In the genomic region with DNA sequence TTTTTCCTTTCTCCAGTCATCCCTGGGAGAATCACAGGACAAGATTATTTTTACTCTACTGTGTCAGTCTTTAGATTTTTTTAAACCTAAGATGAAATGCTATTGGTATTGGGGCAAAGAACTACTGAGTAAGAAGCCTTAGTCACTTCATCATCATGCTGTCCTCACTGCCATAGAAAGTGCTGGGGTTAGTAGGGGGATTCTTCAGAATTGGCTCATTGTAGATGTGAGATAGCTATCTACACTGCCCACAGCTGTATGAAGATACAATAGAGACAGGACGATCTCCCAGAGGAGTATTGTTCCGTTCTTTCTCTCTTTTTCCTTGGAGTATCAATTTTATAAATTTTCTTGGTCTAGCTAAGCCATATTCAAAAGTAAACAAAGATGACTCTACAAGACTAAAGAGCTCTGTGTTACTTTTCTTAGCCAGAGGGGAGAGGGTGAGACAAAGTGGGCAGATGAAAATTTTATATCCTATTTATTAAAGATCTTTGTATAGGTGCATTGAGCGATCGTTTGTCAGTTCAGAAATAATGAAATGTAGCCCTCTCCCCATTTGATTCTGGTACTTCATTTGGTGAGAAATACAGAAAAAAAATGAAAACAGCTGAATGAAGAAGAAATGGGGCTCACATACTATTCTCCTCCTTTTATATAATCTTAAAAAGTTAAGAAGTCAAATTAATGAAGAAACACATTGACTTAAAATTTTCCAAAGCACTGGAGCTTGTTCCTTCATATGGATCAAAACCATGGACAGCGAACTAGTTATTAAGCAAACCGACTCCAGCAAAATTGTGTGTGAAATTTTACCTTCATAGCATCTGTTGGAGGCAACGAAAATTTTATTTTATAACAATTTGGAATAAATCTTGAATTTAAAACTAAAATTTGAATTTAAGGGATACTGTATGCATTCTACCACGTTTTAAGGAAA, we compare ENCODE assay signal across 14 mouse cellular contexts.
DNase-seq lines count a peak whose midpoint lies in the region; ATAC-seq and TF ChIP-seq lines count a peak whose summit lies in the region.
"Had no signal": no experiment of that assay in that cellular context is flagged by ENCODE, and none has a peak within 500 bp of the region (broad histone marks: within the 10 kb centered on the region; RNA-seq: fewer than 3 reads in every experiment).

No protein-coding gene starts in this region.

- TF ChIP-seq POLR2A in brain, embryonic 14.5 days (IDR thresholded peaks at IDR 0.05; ENCODE audit: borderline replicate concordance, extremely low read depth, insufficient read depth, insufficient read length, poor library complexity, severe bottlenecking), result no peak
- no peak for TF ChIP-seq POLR2A in thymus, adult 2 months (IDR thresholded peaks at IDR 0.05; ENCODE audit: control insufficient read depth, extremely low read depth, insufficient read depth, low read length, poor library complexity)

- peak overlapping the region; percentile 26; the same call in 1 of the 2 replicates for H3K4me3 ChIP-seq in embryonic facial prominence, embryonic 11.5 days (ENCODE audit: low read depth, low read length)
- peak overlapping the region; percentile 68 for H3K4me3 ChIP-seq in hindbrain, embryonic 12.5 days
- peak overlapping the region; percentile 69 for H3K4me3 ChIP-seq in midbrain, embryonic 16.5 days (ENCODE audit: low read depth, low read length)
- no peak overlapping the region for H3K4me3 ChIP-seq in thymus, adult 2 months (ENCODE audit: control insufficient read depth, insufficient read depth, low read length)
- H3K4me3 ChIP-seq: heart, embryonic 10.5 days had no signal

- no peak overlapping the region for H3K4me2 ChIP-seq in embryonic facial prominence, embryonic 11.5 days (ENCODE audit: low read depth, low read length)
- H3K4me2 ChIP-seq in hindbrain, embryonic 12.5 days (replicated peaks), result peak overlapping the region; percentile 91
- H3K4me2 ChIP-seq in midbrain, embryonic 16.5 days (ENCODE audit: low read length), result peak overlapping the region; percentile 100; the same call in 1 of the 2 replicates
- H3K4me2 ChIP-seq: embryonic facial prominence, embryonic 12.5 days had no signal

- DNase-seq in brain, embryonic 14.5 days (ENCODE audit: low read depth), result peak; percentile 75
- DNase-seq in embryonic facial prominence, embryonic 11.5 days (ENCODE audit: low spot score), result peak; percentile 53
- no peak for DNase-seq in urinary bladder, postnatal 14 days (ENCODE audit: low spot score)
- DNase-seq in thymus, adult 2 months, result no peak
- DNase-seq in heart, adult 18-20 months, result no peak
- DNase-seq: lung, postnatal 36 days; right cerebral cortex, postnatal 14 days; thymus, postnatal 4 days had no signal

- no peak overlapping the region for H3K9ac ChIP-seq in embryonic facial prominence, embryonic 11.5 days (replicated peaks; ENCODE audit: low read length)
- H3K9ac ChIP-seq in hindbrain, embryonic 12.5 days, result peak overlapping the region; percentile 92
- H3K9ac ChIP-seq in midbrain, embryonic 16.5 days (ENCODE audit: low read depth, low read length), result peak overlapping the region; percentile 96
- H3K9ac ChIP-seq: embryonic facial prominence, embryonic 12.5 days; liver, embryonic 14.5 days had no signal

- no peaks in the 10 kb centered on the region for H3K9me3 ChIP-seq in embryonic facial prominence, embryonic 11.5 days (replicated peaks; ENCODE audit: control insufficient read depth, low read length)
- no peaks in the 10 kb centered on the region for H3K9me3 ChIP-seq in hindbrain, embryonic 12.5 days (replicated peaks)
- H3K9me3 ChIP-seq in midbrain, embryonic 16.5 days (replicated peaks; ENCODE audit: control insufficient read depth, low read length, poor library complexity, severe bottlenecking), result no peaks in the 10 kb centered on the region
- H3K9me3 ChIP-seq: embryonic facial prominence, embryonic 12.5 days; heart, embryonic 10.5 days had no signal

- no peak for ATAC-seq in embryonic facial prominence, embryonic 11.5 days (replicated peaks; ENCODE audit: insufficient number of reproducible peaks, low FRiP score, low TSS enrichment, low read depth)
- ATAC-seq in hindbrain, embryonic 12.5 days (ENCODE audit: low FRiP score), result no peak
- ATAC-seq in midbrain, embryonic 16.5 days, result no peak

- no peaks in the 10 kb centered on the region for H3K36me3 ChIP-seq in embryonic facial prominence, embryonic 11.5 days (replicated peaks; ENCODE audit: control insufficient read depth, insufficient read depth, low read depth, low read length)
- no peaks in the 10 kb centered on the region for H3K36me3 ChIP-seq in hindbrain, embryonic 12.5 days
- H3K36me3 ChIP-seq in midbrain, embryonic 16.5 days (ENCODE audit: control insufficient read depth, insufficient read depth, low read length), result peaks cover 4% of the 10 kb centered on the region; the same call in 1 of the 2 replicates
- no peaks in the 10 kb centered on the region for H3K36me3 ChIP-seq in thymus, adult 2 months (ENCODE audit: control insufficient read depth, insufficient read depth, low read length)
- H3K36me3 ChIP-seq: embryonic facial prominence, embryonic 12.5 days; heart, embryonic 10.5 days had no signal

- H3K27me3 ChIP-seq in embryonic facial prominence, embryonic 11.5 days (ENCODE audit: control insufficient read depth, insufficient read depth, low read length), result peaks cover 59% of the 10 kb centered on the region
- H3K27me3 ChIP-seq in hindbrain, embryonic 12.5 days, result peaks cover 12% of the 10 kb centered on the region
- H3K27me3 ChIP-seq in midbrain, embryonic 16.5 days (ENCODE audit: control insufficient read depth, insufficient read depth, low read depth, low read length), result no peaks in the 10 kb centered on the region
- H3K27me3 ChIP-seq in thymus, adult 2 months (ENCODE audit: control insufficient read depth, insufficient read depth, low read length), result peaks cover 4% of the 10 kb centered on the region; the same call in 1 of the 2 replicates

- H3K4me1 ChIP-seq in embryonic facial prominence, embryonic 11.5 days (ENCODE audit: control insufficient read depth, insufficient read depth, low read length), result peaks cover 2% of the 10 kb centered on the region; the same call in 1 of the 2 replicates
- H3K4me1 ChIP-seq in hindbrain, embryonic 12.5 days, result peaks cover 18% of the 10 kb centered on the region
- H3K4me1 ChIP-seq in midbrain, embryonic 16.5 days (ENCODE audit: control insufficient read depth, insufficient read depth, low read length), result peaks cover 9% of the 10 kb centered on the region; the same call in 1 of the 2 replicates
- H3K4me1 ChIP-seq in thymus, adult 2 months (replicated peaks; ENCODE audit: control insufficient read depth, insufficient read depth, low read length), result no peaks in the 10 kb centered on the region

- H3K27ac ChIP-seq in embryonic facial prominence, embryonic 11.5 days (replicated peaks; ENCODE audit: low read depth, low read length), result 0 out of 2 replicates have a peak overlapping the region, but pooled peaks have one; percentile 13
- peak overlapping the region; percentile 100 for H3K27ac ChIP-seq in hindbrain, embryonic 12.5 days
- H3K27ac ChIP-seq in midbrain, embryonic 16.5 days (ENCODE audit: low read length), result peak overlapping the region; percentile 100
- H3K27ac ChIP-seq in thymus, adult 2 months (ENCODE audit: control insufficient read depth, insufficient read depth, low read length), result no peak overlapping the region
- H3K27ac ChIP-seq: heart, embryonic 10.5 days; kidney, postnatal 0 days; liver, embryonic 14.5 days had no signal

- no peak for TF ChIP-seq CTCF in brain, embryonic 14.5 days (IDR thresholded peaks at IDR 0.05; ENCODE audit: borderline replicate concordance, extremely low read depth, insufficient read depth, insufficient read length)
- TF ChIP-seq CTCF in thymus, adult 2 months (IDR thresholded peaks at IDR 0.05; ENCODE audit: borderline replicate concordance, control insufficient read depth, extremely low read depth, insufficient read depth, low read length, poor library complexity), result no peak

- WGBS in embryonic facial prominence, embryonic 11.5 days, result 19% methylated on average over 8 of the region's 8 CpGs
- WGBS in hindbrain, embryonic 12.5 days, result 12% methylated on average over 8 of the region's 8 CpGs
- 11% methylated on average over 8 of the region's 8 CpGs for WGBS in midbrain, embryonic 16.5 days
- WGBS in thymus, adult 2 months, result 31% methylated on average over 8 of the region's 8 CpGs

Comparison
In these comparisons a context has a peak if more than half of its experiments do, and no peak if none do; other contexts are left out.
1. DNase-seq: peak in brain, embryonic 14.5 days (single experiment) and embryonic facial prominence, embryonic 11.5 days (single experiment); none in urinary bladder, postnatal 14 days (single experiment), thymus, adult 2 months (single experiment) and heart, adult 18-20 months (0 of 2).